Mouse (Mus musculus) megakaryocyte-erythroid progenitor cell, adult 5-6 weeks (primary cell): ENCODE measurements around the gene Fam131b. TPM values are rescaled to one million over a fixed set of nuclear protein-coding genes. Genes with fewer than 3 reads are reported as not detected.
A peak's percentile ranks its signal among the peaks of the same experiment; 100 is the strongest.

Experiments
- ATAC-seq: replicated peaks from 2 replicates; pipeline ENCODE4 v1.8.0; 2016; ENCODE audit warnings: mild to moderate bottlenecking, inconsistent platforms; ENCODE audit not compliant: severe bottlenecking, poor library complexity, low FRiP score, low TSS enrichment
- total RNA-seq, 2 experiments: library from RNA; stranded (forward) in 1 of 2; stranded (reverse) in 1 of 2; fragments of 200-1000, 215-1000 nt in 1 of 2; fragments of >200 nt in 1 of 2; fragmentation: Nextera tagmentation in 1 of 2; gene quantifications; 2 replicates each; pipeline ENCODE4 v1.2.3; 2014 to 2017

The Fam131b gene
- total RNA-seq, 2 experiments from 2014 or later: not detected

GRCm38 (mm10) chr6:42339981-42340380, 15.5 kb upstream of the Fam131b start:
- no peak for ATAC-seq

GRCm38 (mm10) chr6:42339189-42339588, 14.7 kb upstream of the Fam131b start:
- ATAC-seq: no peak

GRCm38 (mm10) chr6:42330946-42331345, 6.5 kb upstream of the Fam131b start:
- no peak for ATAC-seq

GRCm38 (mm10) chr6:42330216-42330615, 5.8 kb upstream of the Fam131b start:
- no peak for ATAC-seq

DNA sequence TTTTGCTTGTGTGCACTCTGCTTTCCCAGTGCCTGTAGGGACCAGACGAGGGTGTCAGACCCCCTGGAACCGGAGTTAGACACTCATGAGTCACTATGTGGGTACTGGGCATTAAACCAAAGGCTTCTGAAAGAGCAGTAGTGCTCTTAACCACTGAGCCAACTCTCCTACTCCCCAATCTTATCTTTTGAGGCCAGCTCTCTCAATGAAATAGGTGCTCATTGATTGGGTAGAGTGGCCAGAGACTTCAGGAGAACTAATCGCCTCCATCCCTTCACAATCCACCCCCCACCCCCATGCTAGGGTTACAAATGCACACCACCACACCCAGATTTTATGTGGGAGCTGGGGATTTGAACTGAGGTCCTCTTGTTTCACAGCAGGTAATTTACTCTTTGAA, 4.3 kb upstream of the Fam131b start:
- ATAC-seq: peak; percentile 75

- ATAC-seq: peak; percentile 66; the same call in 1 of the 2 replicates
These were observed 2.1 kb upstream of the Fam131b start for GRCm38 (mm10) chr6:42326509-42326908.

DNA sequence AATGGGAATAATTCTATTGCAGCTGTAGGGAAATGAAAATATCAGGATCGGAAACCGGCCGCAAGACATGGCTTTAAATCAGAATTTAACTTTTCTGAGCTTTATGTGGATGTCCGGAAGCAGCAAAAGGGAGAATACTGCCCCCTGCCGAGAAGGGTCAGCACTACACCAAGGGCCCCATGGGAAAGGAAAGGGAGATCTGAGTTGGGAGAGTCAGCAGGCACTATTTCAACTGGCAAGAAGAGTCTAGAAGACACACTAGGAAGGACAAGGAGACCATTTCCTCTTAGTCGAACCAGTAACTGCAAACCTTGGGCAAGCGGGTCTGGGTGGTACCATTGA, 796 bp upstream of the Fam131b start:
- peak; percentile 63 for ATAC-seq

GRCm38 (mm10) chr6:42324067-42324481, 369 bp downstream of the Fam131b start:
- ATAC-seq: no peak

DNA sequence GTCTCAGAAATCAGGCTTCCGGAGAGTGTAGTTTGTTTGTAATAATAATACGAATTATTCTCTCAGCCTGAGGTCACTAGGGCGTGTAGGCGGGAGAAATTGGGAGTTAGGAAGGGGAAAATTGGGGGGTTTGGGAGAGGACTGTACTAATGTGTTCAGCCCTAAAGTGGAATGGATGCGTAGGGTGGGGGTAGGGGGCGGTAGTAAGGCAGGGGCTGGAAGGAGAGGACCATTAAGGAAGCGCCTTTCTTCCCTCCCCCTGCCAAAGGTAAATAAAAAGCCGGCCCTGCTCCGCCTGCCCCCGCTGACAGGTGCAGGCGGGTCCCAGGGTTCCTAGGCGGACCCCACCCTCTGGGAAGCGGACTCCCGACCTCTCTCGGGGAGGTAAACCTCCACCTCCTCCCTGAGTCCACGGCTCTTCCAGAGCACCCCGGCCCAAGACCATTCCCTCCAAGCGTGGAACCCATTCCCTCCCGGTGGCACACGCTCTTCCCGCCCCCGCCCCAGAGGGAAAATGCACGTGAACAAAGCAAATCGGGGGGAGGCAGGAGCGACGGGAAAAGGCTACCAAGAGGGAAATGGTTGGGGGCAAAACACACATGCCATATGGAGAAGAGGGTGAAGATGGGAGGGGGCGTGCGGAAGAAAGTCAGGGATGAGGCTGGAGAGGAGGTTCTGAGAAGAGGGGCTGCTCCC, 924 bp downstream of the Fam131b start:
- no peak for ATAC-seq

DNA sequence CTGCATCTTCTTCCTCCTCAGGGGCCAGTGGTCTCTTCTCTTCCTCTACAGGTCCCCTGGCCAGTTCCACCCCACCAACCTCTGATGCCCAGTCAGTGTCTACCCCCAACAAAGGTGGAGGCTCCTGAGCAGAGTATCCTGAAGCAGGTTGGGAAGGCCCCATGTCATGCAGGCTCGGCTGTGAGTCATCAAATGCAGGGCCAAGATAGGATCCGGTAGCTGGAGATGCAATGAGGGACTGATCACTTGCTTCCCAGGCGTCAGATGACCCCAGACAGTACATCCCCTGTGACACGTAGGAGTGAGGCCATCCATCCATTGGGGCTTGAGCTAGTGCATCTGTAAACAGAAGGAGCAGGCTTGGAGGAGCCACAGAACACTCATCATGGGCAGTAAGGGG, 6.2 kb downstream of the Fam131b start:
- ATAC-seq: no peak

DNA sequence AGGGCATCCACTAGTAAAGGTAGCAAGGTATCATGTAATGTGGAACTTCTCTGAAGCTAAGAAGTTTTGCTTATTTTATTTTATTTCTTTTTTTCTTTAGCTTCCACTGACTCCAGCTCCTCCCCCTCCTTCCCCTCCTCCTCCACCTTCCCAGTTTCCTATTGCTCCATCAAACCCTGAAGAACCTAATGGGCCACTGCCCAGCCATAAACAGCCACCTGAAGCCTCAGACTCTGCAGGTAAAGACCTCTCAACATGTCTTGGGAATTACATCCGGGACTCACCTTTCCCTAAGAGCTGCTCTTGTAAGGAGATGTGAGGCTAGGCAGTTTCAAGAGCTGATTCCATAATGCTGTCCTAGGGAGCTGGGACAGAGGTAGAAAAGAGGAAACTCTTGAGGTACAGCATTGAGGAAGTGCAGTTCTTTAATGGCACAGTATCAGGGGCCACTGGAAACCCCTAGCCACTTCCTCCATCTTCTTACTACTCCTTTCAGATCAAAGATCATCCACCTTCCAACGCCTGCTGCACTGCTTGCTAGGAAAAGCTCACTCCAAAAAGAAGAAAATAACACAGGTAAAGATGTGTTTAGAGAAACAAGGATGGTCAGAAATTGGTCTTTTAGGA, 13.9 kb downstream of the Fam131b start:
- ATAC-seq: no peak

DNA sequence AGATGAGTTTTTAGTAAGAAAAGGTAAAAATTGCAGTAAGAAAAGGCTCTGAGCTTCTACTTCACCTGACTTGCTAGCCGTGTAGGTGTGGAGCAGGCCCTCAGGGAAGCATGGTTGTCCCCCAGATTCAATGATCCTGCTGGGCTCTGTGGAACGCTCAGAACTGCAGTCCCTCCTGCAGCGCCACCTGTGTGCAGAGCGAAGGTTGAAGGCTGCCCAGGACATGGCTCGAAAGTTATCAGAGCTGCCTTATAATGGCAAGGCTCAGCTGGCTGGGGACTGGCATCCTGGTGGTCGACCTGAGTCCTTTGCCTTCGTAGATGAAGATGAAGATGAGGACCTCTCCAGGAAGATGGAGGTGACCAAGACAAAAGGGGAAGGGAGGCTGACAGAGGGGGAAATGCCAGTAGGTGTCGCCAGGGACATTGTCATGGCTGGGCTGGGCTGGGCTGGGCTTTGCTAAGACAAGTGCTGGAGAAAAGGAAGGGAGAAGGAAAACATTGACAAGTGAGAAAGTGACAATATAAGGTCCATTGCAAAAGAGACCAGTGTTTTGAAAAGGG, 14.5 kb downstream of the Fam131b start:
- peak; percentile 62; the same call in 1 of the 2 replicates for ATAC-seq

DNA sequence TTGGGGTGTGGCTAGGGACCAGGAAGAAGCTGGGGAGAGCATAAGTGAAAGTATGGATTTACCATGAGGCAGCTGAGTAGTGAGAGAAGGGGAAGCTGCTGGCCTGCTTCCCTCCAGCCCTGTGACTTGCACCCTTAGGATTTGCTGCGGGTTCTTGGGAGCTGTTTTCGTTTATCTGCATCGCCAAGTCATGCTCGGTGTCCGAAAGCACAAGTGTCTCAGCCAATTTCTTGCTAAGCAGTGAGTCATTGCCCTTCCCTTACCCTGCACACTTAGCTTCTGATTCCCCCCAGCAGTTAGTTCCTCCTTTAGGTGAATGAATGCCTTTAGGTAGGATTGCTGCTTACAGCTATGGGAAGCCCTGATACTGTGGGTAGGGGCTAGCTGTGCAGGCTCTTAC, 25.1 kb downstream of the Fam131b start:
- ATAC-seq: 0 out of 2 replicates have a peak, but pooled peaks have one; percentile 26

DNA sequence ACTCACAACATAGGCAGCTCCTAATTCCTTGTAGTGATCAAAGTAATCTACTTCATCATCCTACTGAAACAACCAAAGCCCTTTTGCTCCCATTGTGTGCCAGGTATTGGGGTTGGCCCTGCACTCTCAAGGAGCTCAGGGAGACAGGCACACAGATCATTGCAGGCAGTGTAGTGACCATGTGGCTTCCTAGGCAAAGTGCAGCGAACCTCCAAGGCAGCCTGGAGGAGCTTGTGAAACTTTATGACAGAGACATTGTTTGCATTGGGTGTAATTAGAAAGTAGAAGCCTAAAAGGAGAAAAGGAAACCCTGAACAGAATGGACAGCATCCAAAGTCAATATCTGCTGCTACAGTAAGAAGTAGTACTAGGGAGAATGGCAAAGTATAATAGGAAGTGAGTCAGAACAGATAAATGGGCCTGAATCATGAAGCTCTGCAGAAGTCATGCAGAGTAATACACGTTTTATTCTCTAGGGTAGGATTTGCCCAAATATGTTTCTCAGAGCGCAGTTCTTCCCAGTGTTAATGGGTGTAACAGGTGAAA, 28.8 kb downstream of the Fam131b start:
- ATAC-seq: no peak

- no peak for ATAC-seq
These were observed 31.1 kb downstream of the Fam131b start for GRCm38 (mm10) chr6:42293327-42293726.

- ATAC-seq: no peak
These were observed 36.9 kb downstream of the Fam131b start for GRCm38 (mm10) chr6:42287562-42287961.

DNA sequence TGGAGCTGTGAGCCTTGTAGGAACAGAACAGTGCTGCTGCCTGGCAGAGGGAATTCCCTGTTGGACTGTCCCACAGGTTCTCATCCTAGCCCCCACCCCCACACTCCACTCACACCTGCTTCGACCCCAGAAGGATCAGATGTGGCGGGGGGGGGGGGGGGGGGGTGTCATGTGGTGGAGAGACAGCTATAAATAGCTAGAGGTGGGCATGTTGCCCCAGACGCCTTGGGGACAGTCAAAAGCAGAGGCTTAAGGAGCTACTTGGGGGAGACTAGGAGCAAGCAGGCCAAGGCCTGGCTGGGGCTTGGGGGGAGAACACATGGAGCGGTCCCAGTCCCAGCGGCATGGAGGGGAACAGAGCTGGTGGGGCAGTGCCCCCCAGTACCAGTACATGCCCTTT, 38.0 kb downstream of the Fam131b start, which contains the start of gene Clcn1:
Gene Clcn1, plus strand, starts transcription at position 238 of the 400 bp plus-strand sequence.
- no peak for ATAC-seq

GRCm38 (mm10) chr6:42282865-42283528, 41.4 kb downstream of the Fam131b start:
- no peak for ATAC-seq

- no peak for ATAC-seq
These were observed 48.3 kb downstream of the Fam131b start for GRCm38 (mm10) chr6:42276151-42276550.

DNA sequence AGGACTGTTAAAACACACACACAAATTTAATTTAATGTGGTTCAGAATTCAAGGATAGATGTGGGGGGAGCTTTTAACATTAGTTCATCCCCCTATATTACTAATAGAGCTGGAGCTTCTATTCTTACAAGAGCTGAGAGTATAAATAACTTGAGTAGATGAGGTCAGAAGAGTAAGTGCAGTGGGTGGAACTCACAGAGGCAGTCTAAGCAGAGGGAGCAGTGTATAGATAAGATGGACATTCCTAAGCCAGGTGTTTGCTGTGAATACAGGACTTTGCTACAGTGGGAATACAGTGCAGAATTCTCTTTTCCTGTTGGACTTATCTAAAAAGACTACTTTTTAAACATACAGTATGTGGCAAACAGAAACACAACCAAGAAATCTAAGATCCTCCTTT, 53.6 kb downstream of the Fam131b start:
- no peak for ATAC-seq
